Mouse (Mus musculus) thymus, adult 2 months (tissue): Measurements from ENCODE around the gene Ric1.

Experiments
- CTCF ChIP-seq: fragments of 200-500 bp; IDR thresholded peaks from 2 replicates; pipeline ENCODE4 v1.5.1; 2012; ENCODE audit warnings: mild to moderate bottlenecking, control low read depth, low read length, moderate library complexity, borderline replicate concordance; ENCODE audit not compliant: control insufficient read depth, poor library complexity, insufficient read depth; ENCODE audit errors: extremely low read depth
- POLR2A ChIP-seq: fragments of 200-500 bp; IDR thresholded peaks from 2 replicates; pipeline ENCODE4 v1.6.1; 2012; ENCODE audit warnings: mild to moderate bottlenecking, low read length, control low read depth, moderate library complexity; ENCODE audit not compliant: control insufficient read depth, poor library complexity, insufficient read depth; ENCODE audit errors: extremely low read depth

- no peak for TF ChIP-seq CTCF
- TF ChIP-seq POLR2A: no peak
Measured at GRCm38 (mm10) chr19:29498842-29499456, 23.1 kb upstream of the Ric1 start.
